10 mouse cellular contexts compared by ENCODE assay signal in genomic region chr3:70035593-70035992, GRCm38 (mm10). TPM values are rescaled to one million over a fixed set of nuclear protein-coding genes. Genes with fewer than 3 reads are reported as not detected.
DNase-seq lines count a peak whose midpoint lies in the region; ATAC-seq and TF ChIP-seq lines count a peak whose summit lies in the region.
"Had no signal": no experiment of that assay in that cellular context is flagged by ENCODE, and none has a peak within 500 bp of the region (broad histone marks: within the 10 kb centered on the region; RNA-seq: fewer than 3 reads in every experiment).

No protein-coding gene starts in this region.

- H3K9me3 ChIP-seq in neural tube, embryonic 15.5 days (replicated peaks): no peaks in the 10 kb centered on the region
- H3K9me3 ChIP-seq: limb, embryonic 12.5 days; neural tube, embryonic 12.5 days had no signal

- H3K4me3 ChIP-seq in kidney, adult 2 months (ENCODE audit: insufficient read depth, low read depth, low read length): no peak overlapping the region
- H3K4me3 ChIP-seq in neural tube, embryonic 15.5 days (replicated peaks): no peak overlapping the region
- H3K4me3 ChIP-seq: limb, embryonic 12.5 days; neural tube, embryonic 12.5 days had no signal

- H3K27ac ChIP-seq in kidney, adult 2 months (ENCODE audit: insufficient read depth, low read depth, low read length): no peak overlapping the region
- H3K27ac ChIP-seq in neural tube, embryonic 15.5 days (replicated peaks): no peak overlapping the region
- H3K27ac ChIP-seq: limb, embryonic 12.5 days; neural tube, embryonic 12.5 days had no signal

- H3K36me3 ChIP-seq in kidney, adult 2 months (ENCODE audit: control insufficient read depth, insufficient read depth, low read length): no peaks in the 10 kb centered on the region
- H3K36me3 ChIP-seq in neural tube, embryonic 15.5 days: no peaks in the 10 kb centered on the region
- H3K36me3 ChIP-seq: limb, embryonic 12.5 days; neural tube, embryonic 12.5 days had no signal

- peak; percentile 7 for DNase-seq in kidney, adult 2 months
- DNase-seq in kidney, adult 18-20 months: no peak
- peak; percentile 21 for DNase-seq in adipocyte (ENCODE audit: low spot score)
- peak; percentile 22 to 73 for DNase-seq in frontal cortex, postnatal 36 days (ENCODE audit: low spot score in 2 of 2)
- peak; percentile 57 for DNase-seq in retina, embryonic 14.5 days (ENCODE audit: low spot score)
- no peak for DNase-seq in adrenal gland, adult 8-10 months
- DNase-seq in yolk sac, embryonic 10.5 days (ENCODE audit: low spot score): no peak

- H3K4me1 ChIP-seq in kidney, adult 2 months (ENCODE audit: control insufficient read depth, insufficient read depth, low read length): no peaks in the 10 kb centered on the region
- H3K4me1 ChIP-seq in neural tube, embryonic 15.5 days: no peaks in the 10 kb centered on the region
- H3K4me1 ChIP-seq: limb, embryonic 12.5 days; neural tube, embryonic 12.5 days had no signal

- no peaks in the 10 kb centered on the region for H3K27me3 ChIP-seq in kidney, adult 2 months (replicated peaks; ENCODE audit: control insufficient read depth, insufficient read depth, low read length)
- H3K27me3 ChIP-seq in neural tube, embryonic 15.5 days (replicated peaks): no peaks in the 10 kb centered on the region
- H3K27me3 ChIP-seq: limb, embryonic 12.5 days; neural tube, embryonic 12.5 days had no signal

- no peak overlapping the region for H3K4me2 ChIP-seq in neural tube, embryonic 15.5 days
- H3K4me2 ChIP-seq: limb, embryonic 12.5 days; neural tube, embryonic 12.5 days had no signal

- ATAC-seq in neural tube, embryonic 15.5 days (ENCODE audit: low FRiP score): no peak

- TF ChIP-seq CTCF in kidney, adult 2 months (conservative IDR thresholded peaks at IDR 0.05; ENCODE audit: insufficient read depth, insufficient read length, low read depth, low read length): no peak

- no peak overlapping the region for H3K9ac ChIP-seq in neural tube, embryonic 15.5 days (replicated peaks)
- H3K9ac ChIP-seq: limb, embryonic 12.5 days; neural tube, embryonic 12.5 days had no signal

- WGBS in kidney, adult 2 months: 21% methylated on average over 4 of the region's 4 CpGs
- 52% methylated on average over 4 of the region's 4 CpGs for whole genome bisulfite sequencing in neural tube, embryonic 15.5 days

- no peak for TF ChIP-seq POLR2A in kidney, adult 2 months (IDR thresholded peaks at IDR 0.05; ENCODE audit: low read depth, low read length)

RNA-seq across cellular contexts. Expression of gene Otol1, which starts 28.2 kb away (rescaled TPM):
- polyA plus RNA-seq in kidney, adult 2 months (2012; rRNA removed): not detected in 2 replicates
- total RNA-seq in adrenal gland, adult 8-10 months (2022): not detected
- not detected in 2 replicates for polyA plus RNA-seq in neural tube, embryonic 15.5 days (2015; fragmentation: Nextera tagmentation; extraction: Ambion mirVana)
- polyA plus RNA-seq: limb, embryonic 12.5 days; neural tube, embryonic 12.5 days had no signal

Comparison
In these comparisons a context has a peak if more than half of its experiments do, and no peak if none do; other contexts are left out.
1. DNase-seq: peak in kidney, adult 2 months (single experiment), adipocyte (single experiment), frontal cortex, postnatal 36 days (2 of 2) and retina, embryonic 14.5 days (single experiment); none in kidney, adult 18-20 months (single experiment), adrenal gland, adult 8-10 months (single experiment) and yolk sac, embryonic 10.5 days (single experiment).